Mouse (Mus musculus) MEL (cell line): ENCODE results near the gene Gnb3.

Source experiments
- HCFC1 ChIP-seq: IDR thresholded peaks from 2 replicates; pipeline ENCODE4 v1.6.1; 2012; ENCODE audit warnings: low read depth, mild to moderate bottlenecking, inconsistent platforms, low read length, improper control_type of control experiment, moderate library complexity
- POLR2A ChIP-seq, 2 experiments: IDR thresholded peaks; 2 replicates each; pipeline ENCODE4 v1.6.1; 2011 to 2012; ENCODE audit warnings: low read length in 2 of 2, mild to moderate bottlenecking in 2 of 2, control low read depth in 1 of 2, improper control_type of control experiment in 1 of 2, low read depth in 1 of 2, moderate library complexity in 1 of 2; ENCODE audit not compliant: control insufficient read depth in 1 of 2, insufficient read depth in 1 of 2, poor library complexity in 1 of 2

GRCm38 (mm10) chr6:124866560-124866959 is 26.5 kb upstream of the Gnb3 start:
- no peak for TF ChIP-seq POLR2A (IDR thresholded peaks at IDR 0.05; ENCODE audit: control insufficient read depth in 1 of 2, insufficient read depth in 1 of 2, low read depth in 1 of 2, low read length in 2 of 2, poor library complexity in 1 of 2)
- TF ChIP-seq HCFC1 = no peak
